Mouse (Mus musculus) neural tube, embryonic 12.5 days (tissue): Measurements from ENCODE around the gene Mnx1. TPM values are rescaled to one million over a fixed set of nuclear protein-coding genes. Genes with fewer than 3 reads are reported as not detected.

ENCODE experiments used
- ATAC-seq: fragments of 200-750 bp; cut with Nextera tagmentation; 2 replicates; pipeline ENCODE4 v1.8.0; 2017; ENCODE audit warnings: low read depth, mild to moderate bottlenecking, moderate TSS enrichment, moderate library complexity; ENCODE audit not compliant: low FRiP score
- H3K27ac ChIP-seq: fragments of 300-500 bp; sonication (generic); 2 replicates; pipeline ENCODE4 v1.5.1; 2016
- H3K27me3 ChIP-seq: fragments of 300-500 bp; sonication (generic); replicated peaks from 2 replicates; pipeline ENCODE4 v1.6.1; 2016; ENCODE audit warnings: mild to moderate bottlenecking
- H3K36me3 ChIP-seq: fragments of 300-500 bp; sonication (generic); 2 replicates; pipeline ENCODE4 v1.6.1; 2016; ENCODE audit warnings: mild to moderate bottlenecking
- H3K4me1 ChIP-seq: fragments of 300-500 bp; sonication (generic); 2 replicates; pipeline ENCODE4 v1.6.1; 2016
- H3K4me2 ChIP-seq: fragments of 300-500 bp; sonication (generic); replicated peaks from 2 replicates; pipeline ENCODE4 v1.6.1; 2016; ENCODE audit warnings: mild to moderate bottlenecking
- H3K4me3 ChIP-seq: fragments of 300-500 bp; sonication (generic); 2 replicates; pipeline ENCODE4 v1.5.1; 2016
- H3K9ac ChIP-seq: fragments of 300-500 bp; sonication (generic); 2 replicates; pipeline ENCODE4 v1.6.1; 2016; ENCODE audit warnings: mild to moderate bottlenecking
- H3K9me3 ChIP-seq: fragments of 300-500 bp; sonication (generic); 2 replicates; pipeline ENCODE4 v1.6.1; 2016; ENCODE audit warnings: mild to moderate bottlenecking
- WGBS: fragments of 180-500 bp; shearing (Covaris S2); methylation state at CpG from one replicate; pipeline ENCODE4 v1.1.7; 2016; 5-methylcytosine and 5-hydroxymethylcytosine counted together
- polyA plus RNA-seq: library from polyadenylated mRNA; unstranded; fragments of >200 nt; fragmentation: Nextera tagmentation; extraction: Ambion mirVana; gene quantifications from 2 replicates; pipeline ENCODE4 v1.2.1, GENCODE M21; 2016

Mnx1 gene
- polyA plus RNA-seq: 6.9 and 10.3 TPM in 2 replicates

DNA sequence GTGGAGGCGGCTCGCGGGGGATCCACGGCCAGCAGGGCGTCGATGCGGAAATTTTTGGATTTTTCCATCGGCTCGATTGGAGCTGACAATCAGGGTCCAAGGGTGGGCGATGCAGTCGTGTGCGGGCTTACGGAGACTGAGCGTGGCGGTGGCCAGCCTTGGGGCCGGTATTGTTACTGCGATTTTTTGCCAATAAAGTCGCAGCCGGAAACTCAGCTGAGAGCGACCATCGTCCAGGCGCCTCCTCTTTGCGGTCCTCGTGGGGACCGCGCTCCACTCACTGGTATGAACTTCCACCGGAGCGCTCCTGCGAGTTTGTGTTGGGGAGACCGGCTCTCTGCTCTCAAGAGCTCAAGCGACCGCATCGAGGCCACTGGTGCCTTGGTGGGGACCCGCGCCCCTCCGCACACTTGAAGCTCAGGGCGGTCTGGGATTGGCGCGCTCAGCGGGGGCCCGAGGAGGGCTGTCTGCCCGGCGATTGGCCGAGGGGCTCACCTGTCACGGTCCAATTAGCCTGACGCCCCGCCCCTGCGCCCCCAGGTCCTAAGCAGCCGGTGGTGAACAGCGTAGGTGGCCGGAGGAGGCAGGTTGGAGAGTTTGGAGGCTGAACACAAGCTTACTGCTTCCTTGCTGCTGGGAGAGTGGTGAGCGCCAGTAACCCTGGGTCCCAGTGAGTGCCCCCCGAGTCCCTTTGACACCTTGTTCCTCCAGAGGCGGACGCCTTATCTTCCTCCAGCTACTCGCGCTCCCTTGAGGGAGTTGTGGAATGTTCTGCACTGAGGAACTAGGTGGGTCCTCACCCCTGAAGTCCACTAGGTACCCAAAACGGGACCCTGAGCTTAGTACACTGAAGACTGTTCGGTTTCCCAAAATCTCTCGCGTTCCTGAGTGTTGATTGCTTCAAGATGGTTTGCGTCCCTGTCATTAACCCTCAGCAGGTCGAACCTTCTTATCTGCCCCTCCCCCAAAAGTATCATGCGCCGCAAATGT lies at the start of gene Mnx1:
Mnx1 (minus strand) TSS at position 263 of the 990 bp plus-strand sequence.
- WGBS: under 1% methylated on average over 65 of the region's 65 CpGs
- H3K27me3 ChIP-seq: peaks cover 100% of the 10 kb centered on the region
- no peaks in the 10 kb centered on the region for H3K36me3 ChIP-seq
- peak within 1 kb of the TSS; percentile 34 for H3K4me3 ChIP-seq
- H3K9ac ChIP-seq: peak within 1 kb of the TSS; percentile 26
- H3K4me1 ChIP-seq: peaks cover 19% of the 10 kb centered on the region
- ATAC-seq: peak; percentile 26; the same call in 1 of the 2 replicates
- no peaks in the 10 kb centered on the region for H3K9me3 ChIP-seq
- H3K4me2 ChIP-seq: peak within 1 kb of the TSS; percentile 55
- 0 out of 2 replicates have a peak within 1 kb of the TSS, but pooled peaks have one; percentile 20 for H3K27ac ChIP-seq

DNA sequence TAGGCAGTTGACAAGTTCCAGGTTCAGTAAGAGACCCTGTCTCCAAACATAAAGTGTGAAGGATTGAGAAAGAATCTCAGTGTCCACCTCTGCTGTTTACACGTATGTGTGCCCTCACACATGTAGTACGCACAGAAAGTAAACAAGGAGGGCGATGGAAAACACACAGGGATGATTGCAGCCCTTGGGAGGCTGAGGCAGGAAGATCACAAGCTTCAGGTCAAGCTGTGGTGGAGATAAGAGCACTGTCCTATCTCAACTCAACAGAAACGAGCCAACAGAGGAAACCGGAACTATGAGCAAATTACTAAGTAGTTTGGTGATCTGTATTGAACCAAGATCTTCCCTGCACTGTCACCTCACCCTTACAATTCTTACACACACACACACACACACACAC lies 38.2 kb upstream of the Mnx1 start:
- Histone ChIP-seq H3K27me3 (no peaks in the 10 kb centered on the region), H3K27ac (no peak overlapping the region), H3K4me1 (no peaks in the 10 kb centered on the region), H3K4me2 (no peak overlapping the region), H3K9me3 (no peaks in the 10 kb centered on the region), H3K4me3 (no peak overlapping the region), H3K36me3 (no peaks in the 10 kb centered on the region), H3K9ac (no peak overlapping the region)
- no peak for ATAC-seq
- WGBS: 90% methylated on average over 5 of the region's 5 CpGs

DNA sequence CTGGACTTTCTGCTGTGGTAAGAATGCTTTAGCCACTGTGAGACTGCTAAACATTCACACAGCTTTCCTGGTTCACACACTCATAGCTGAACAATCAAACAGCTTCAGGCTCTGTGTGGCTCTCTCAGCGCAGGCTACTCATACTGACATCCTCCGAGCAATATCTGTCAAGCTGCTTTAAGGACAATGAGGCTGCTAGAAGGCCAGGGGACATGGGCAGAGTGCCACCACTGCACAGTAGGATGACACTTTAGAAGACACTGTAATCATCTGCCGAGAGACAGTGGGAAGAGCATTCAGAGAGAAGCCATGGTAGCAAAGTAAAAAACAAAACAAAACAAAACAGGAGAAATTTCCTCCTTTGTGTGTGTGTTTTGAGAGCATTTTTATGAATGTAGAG lies 37.6 kb upstream of the Mnx1 start:
- no peaks in the 10 kb centered on the region for H3K9me3 ChIP-seq
- no peak overlapping the region for H3K27ac ChIP-seq
- no peaks in the 10 kb centered on the region for H3K36me3 ChIP-seq
- H3K27me3 ChIP-seq: no peaks in the 10 kb centered on the region
- 79% methylated on average over 3 of the region's 3 CpGs for WGBS
- H3K4me2 ChIP-seq: no peak overlapping the region
- no peak for ATAC-seq
- H3K4me3 ChIP-seq: no peak overlapping the region
- no peaks in the 10 kb centered on the region for H3K4me1 ChIP-seq
- no peak overlapping the region for H3K9ac ChIP-seq

- Histone ChIP-seq H3K27ac (no peak overlapping the region), H3K4me3 (no peak overlapping the region), H3K27me3 (no peaks in the 10 kb centered on the region), H3K4me1 (no peaks in the 10 kb centered on the region), H3K9me3 (no peaks in the 10 kb centered on the region), H3K4me2 (no peak overlapping the region), H3K36me3 (no peaks in the 10 kb centered on the region), H3K9ac (no peak overlapping the region)
- no peak for ATAC-seq
- 76% methylated on average over 3 of the region's 3 CpGs for WGBS
Measured at GRCm38 (mm10) chr5:29507013-29507412, 28.7 kb upstream of the Mnx1 start.

- no peak overlapping the region for H3K4me3 ChIP-seq
Measured at GRCm38 (mm10) chr5:29487321-29487720, 9.1 kb upstream of the Mnx1 start.

DNA sequence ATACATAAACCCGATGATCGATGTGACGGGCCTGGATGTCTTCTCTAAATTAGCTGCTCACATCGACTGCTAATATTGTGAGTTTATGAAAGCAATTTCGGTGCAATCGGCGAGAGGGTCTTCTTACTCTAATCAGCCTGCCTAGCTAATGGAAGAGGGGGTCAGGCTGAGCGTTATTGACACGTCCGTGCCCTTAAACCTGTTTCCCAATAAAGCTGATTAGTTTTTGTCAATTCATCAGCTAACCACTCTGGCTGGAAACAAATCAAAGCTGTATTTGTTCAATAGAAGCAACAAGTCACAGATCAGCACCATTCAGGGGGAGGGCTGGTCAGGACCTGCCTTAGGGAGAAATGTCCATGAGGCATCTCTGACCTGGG lies 7.7 kb upstream of the Mnx1 start:
- H3K4me1 ChIP-seq: peaks cover 5% of the 10 kb centered on the region; the same call in 1 of the 2 replicates
- H3K4me3 ChIP-seq: no peak overlapping the region
- no peaks in the 10 kb centered on the region for H3K36me3 ChIP-seq
- WGBS: 1% methylated on average over 10 of the region's 10 CpGs
- ATAC-seq: no peak
- no peaks in the 10 kb centered on the region for H3K9me3 ChIP-seq
- no peak overlapping the region for H3K4me2 ChIP-seq
- no peak overlapping the region for H3K27ac ChIP-seq
- H3K9ac ChIP-seq: no peak overlapping the region
- peaks cover 97% of the 10 kb centered on the region for H3K27me3 ChIP-seq

More at GRCm38 (mm10) chr5:29487321-29487720, 9.1 kb upstream of the Mnx1 start:
- H3K27ac ChIP-seq: no peak overlapping the region
- H3K9me3 ChIP-seq: no peaks in the 10 kb centered on the region
- peaks cover 5% of the 10 kb centered on the region; the same call in 1 of the 2 replicates for H3K4me1 ChIP-seq
- no peak overlapping the region for H3K9ac ChIP-seq
- H3K4me2 ChIP-seq: no peak overlapping the region
- 12% methylated on average over 13 of the region's 13 CpGs for WGBS
- no peaks in the 10 kb centered on the region for H3K36me3 ChIP-seq
- no peak for ATAC-seq
- H3K27me3 ChIP-seq: peaks cover 90% of the 10 kb centered on the region

- Histone ChIP-seq H3K27ac (no peak overlapping the region), H3K4me3 (no peak overlapping the region), H3K36me3 (no peaks in the 10 kb centered on the region), H3K4me1 (peaks cover 5% of the 10 kb centered on the region; the same call in 1 of the 2 replicates), H3K4me2 (no peak overlapping the region; the same call in 1 of the 2 replicates), H3K9ac (no peak overlapping the region), H3K27me3 (peaks cover 97% of the 10 kb centered on the region), H3K9me3 (no peaks in the 10 kb centered on the region)
- under 1% methylated on average over 38 of the region's 38 CpGs for WGBS
- ATAC-seq: no peak
Measured at GRCm38 (mm10) chr5:29484965-29485940, 7.0 kb upstream of the Mnx1 start.

DNA sequence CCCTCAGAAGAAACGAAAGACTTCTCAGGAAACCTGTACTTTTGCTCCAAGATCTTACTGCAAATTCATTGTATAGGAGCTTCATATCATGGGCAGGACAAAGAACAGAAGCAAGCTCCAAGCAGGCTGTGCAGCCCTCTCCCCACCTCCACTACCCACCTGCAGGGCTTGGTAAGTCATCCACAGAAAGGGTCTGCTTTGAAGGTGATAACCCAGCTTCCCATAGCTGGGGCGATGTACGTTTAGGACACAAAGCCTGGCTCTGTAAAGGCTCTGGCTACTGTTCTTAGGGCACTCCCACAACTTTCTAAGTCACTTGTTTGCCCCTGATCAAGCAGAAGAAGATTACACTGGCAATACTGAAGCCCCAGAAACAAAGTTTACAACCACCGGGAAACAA lies 5.5 kb upstream of the Mnx1 start:
- Histone ChIP-seq H3K9me3 (no peaks in the 10 kb centered on the region), H3K4me3 (no peak overlapping the region), H3K4me2 (no peak overlapping the region), H3K36me3 (no peaks in the 10 kb centered on the region), H3K9ac (no peak overlapping the region), H3K4me1 (peaks cover 6% of the 10 kb centered on the region; the same call in 1 of the 2 replicates), H3K27me3 (peaks cover 97% of the 10 kb centered on the region), H3K27ac (no peak overlapping the region)
- WGBS: 3% methylated on average over 4 of the region's 4 CpGs
- no peak for ATAC-seq

- Histone ChIP-seq H3K4me3 (no peak overlapping the region), H3K4me2 (no peak overlapping the region), H3K27me3 (peaks cover 100% of the 10 kb centered on the region), H3K9me3 (no peaks in the 10 kb centered on the region), H3K27ac (no peak overlapping the region), H3K9ac (no peak overlapping the region), H3K36me3 (no peaks in the 10 kb centered on the region), H3K4me1 (peaks cover 19% of the 10 kb centered on the region)
- ATAC-seq: no peak; the same call in 1 of the 2 replicates
- 0% methylated on average over 14 of the region's 14 CpGs for WGBS
Measured at GRCm38 (mm10) chr5:29479198-29479593, 926 bp upstream of the Mnx1 start.

DNA sequence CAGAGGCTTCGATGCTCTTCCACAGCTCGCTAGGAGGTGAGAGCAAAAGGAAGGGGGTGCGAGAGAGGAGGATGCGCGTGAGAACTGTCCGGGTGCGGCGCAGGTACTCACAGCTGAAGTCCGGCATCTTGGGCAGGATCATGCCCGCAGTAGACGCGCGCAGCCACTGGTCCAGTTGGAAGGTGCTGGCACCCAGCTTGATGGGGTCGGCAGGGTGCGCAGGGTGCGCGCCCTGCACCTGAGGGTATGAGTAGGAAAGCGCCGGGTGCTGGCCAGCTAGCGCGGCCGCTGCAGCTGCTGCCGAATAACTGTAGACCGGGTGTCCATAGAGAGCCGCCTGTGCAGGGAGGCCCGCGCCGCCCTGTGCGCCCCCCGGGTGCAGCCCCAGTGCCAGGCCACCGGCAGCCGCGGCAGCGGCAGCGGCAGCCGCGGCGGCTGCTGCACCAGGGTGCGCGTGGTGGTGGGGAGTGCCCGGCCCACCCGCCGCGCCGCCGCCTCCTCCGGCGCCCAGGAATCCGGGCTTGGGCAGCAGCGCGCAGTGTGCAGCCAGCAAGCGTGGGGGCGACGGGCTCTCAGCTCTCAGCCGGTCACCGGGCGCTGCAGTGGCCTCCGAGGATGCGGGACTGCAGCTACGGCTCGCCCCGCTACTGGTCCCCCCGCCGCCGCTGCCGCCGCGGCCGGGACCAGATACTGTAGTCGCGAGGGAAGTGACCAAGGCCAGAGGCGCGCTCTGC lies 629 bp downstream of the Mnx1 start:
- Histone ChIP-seq H3K4me1 (peaks cover 19% of the 10 kb centered on the region), H3K27me3 (peaks cover 100% of the 10 kb centered on the region), H3K4me2 (peak overlapping the region; percentile 55), H3K9me3 (no peaks in the 10 kb centered on the region), H3K36me3 (no peaks in the 10 kb centered on the region), H3K4me3 (peak overlapping the region; percentile 34), H3K9ac (peak overlapping the region; percentile 26), H3K27ac (0 out of 2 replicates have a peak overlapping the region, but pooled peaks have one; percentile 20)
- under 1% methylated on average over 72 of the region's 73 CpGs for WGBS
- 0 out of 2 replicates have a peak, but pooled peaks have one; percentile 9 for ATAC-seq

GRCm38 (mm10) chr5:29476021-29476420 lies 2.2 kb downstream of the Mnx1 start:
- 0% methylated on average over 1 of the region's 1 CpGs for WGBS
- Histone ChIP-seq H3K36me3 (no peaks in the 10 kb centered on the region), H3K4me2 (0 out of 2 replicates have a peak overlapping the region, but pooled peaks have one; percentile 7), H3K9me3 (no peaks in the 10 kb centered on the region), H3K4me1 (peaks cover 19% of the 10 kb centered on the region), H3K27me3 (peaks cover 100% of the 10 kb centered on the region), H3K27ac (no peak overlapping the region), H3K4me3 (peak overlapping the region; percentile 9; the same call in 1 of the 2 replicates), H3K9ac (no peak overlapping the region)
- no peak for ATAC-seq
